Mouse (Mus musculus): Measurements from ENCODE around the gene Arl6ip6. TPM values are rescaled to one million over a fixed set of nuclear protein-coding genes. Genes with fewer than 3 reads are reported as not detected.

Arl6ip6 gene
- polyA plus RNA-seq (2016; fragmentation: Nextera tagmentation; extraction: Ambion mirVana): 53.0 and 56.1 TPM in 2 replicates

DNA sequence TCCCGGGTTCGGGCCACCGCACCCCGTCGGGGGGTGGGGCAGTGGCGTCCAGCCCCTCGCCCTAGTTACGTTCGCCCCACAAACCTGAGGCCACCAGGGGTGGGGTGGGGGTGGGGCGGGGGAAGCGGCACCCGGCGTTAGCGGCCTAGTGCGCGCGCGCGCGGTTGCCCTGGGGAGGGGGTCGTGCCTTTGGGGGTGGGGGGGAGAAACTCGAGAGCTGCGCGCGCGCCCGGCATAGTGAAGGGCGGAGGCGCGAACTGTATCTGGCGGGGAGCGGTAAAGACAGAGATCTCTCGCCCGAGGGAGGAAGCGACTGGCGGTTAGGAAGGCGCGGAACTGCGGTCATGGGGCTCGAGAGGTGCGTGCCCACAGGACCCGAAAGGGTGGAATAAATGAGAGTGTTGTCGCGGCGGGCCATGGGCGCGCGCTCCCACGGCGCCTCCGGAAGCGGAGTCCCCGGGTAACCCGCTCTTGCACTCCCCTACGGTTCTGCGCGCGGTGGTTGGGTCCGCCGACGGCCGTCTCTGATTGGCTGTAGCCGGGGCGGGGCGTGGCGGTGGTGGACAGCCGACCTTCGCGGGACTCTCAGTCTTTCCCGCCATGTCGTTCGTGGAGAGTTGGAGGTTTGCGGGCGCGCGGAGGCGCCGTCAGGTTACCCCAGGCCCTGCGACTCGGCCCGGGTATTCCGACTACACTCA, at the start of gene Arl6ip6:
Gene Arl6ip6 (plus strand): TSS at position 204 of the 698 bp plus-strand sequence.
- Histone ChIP-seq H3K4me2 (peak within 1 kb of the TSS; percentile 72), H3K27me3 (no peaks in the 10 kb centered on the region), H3K9ac (replicated peaks) (peak within 1 kb of the TSS; percentile 83), H3K27ac (peak within 1 kb of the TSS; percentile 96), H3K9me3 (no peaks in the 10 kb centered on the region), H3K36me3 (peaks cover 40% of the 10 kb centered on the region), H3K4me1 (replicated peaks) (peaks cover 11% of the 10 kb centered on the region), H3K4me3 (replicated peaks) (peak within 1 kb of the TSS; percentile 84)
- WGBS: under 1% methylated on average over 79 of the region's 82 CpGs
- peak; percentile 88 for ATAC-seq (ENCODE audit: insufficient number of reproducible peaks, insufficient read depth, low FRiP score, low TSS enrichment, low read depth)

DNA sequence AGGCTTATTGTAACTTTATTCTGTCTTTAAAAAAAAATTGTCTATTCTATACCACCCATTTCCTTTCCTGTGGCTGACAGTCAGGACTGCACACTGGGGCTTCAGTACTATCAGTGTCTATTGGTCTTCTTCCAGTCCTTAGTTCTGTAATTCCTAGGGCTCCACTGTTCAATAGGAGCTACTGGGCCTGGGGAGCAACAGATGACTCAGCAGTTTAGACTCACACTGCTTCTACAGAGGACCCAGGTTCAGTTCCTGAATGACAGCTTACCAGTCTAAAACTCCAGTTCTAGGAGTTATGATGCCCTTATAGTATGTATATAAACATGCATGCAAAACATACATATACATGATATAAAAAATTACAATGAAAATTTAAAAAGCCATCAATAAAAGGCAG, 44.7 kb upstream of the Arl6ip6 start:
- Histone ChIP-seq H3K9ac (replicated peaks) (no peak overlapping the region), H3K4me3 (replicated peaks) (no peak overlapping the region), H3K4me2 (no peak overlapping the region), H3K27me3 (no peaks in the 10 kb centered on the region), H3K9me3 (no peaks in the 10 kb centered on the region), H3K4me1 (replicated peaks) (no peaks in the 10 kb centered on the region), H3K27ac (no peak overlapping the region), H3K36me3 (peaks cover 60% of the 10 kb centered on the region)
- no peak for ATAC-seq (ENCODE audit: insufficient number of reproducible peaks, insufficient read depth, low FRiP score, low TSS enrichment, low read depth)

DNA sequence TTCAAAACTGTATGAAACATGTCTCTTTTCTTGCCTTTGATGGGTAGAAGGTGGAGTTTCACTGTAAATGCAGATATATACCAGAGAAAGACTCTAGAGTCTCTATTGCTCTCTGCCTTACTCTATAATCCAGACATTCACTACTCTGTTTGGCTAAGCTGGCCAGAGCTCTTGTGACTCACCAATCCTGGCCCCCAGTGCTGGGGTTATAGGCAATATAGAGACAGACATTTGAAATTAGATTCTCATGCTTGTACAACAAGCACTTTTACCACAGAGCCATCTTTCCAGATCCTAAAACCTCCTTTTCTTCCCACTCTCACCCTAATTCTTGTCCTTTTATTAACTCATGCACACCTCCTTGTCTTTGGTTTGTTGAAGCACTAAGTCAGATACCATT, 17.6 kb upstream of the Arl6ip6 start:
- H3K27ac ChIP-seq: no peak overlapping the region
- H3K4me3 ChIP-seq (replicated peaks): no peak overlapping the region
- no peak for ATAC-seq (ENCODE audit: insufficient number of reproducible peaks, insufficient read depth, low FRiP score, low TSS enrichment, low read depth)
- no peak overlapping the region for H3K4me2 ChIP-seq
- peaks cover 31% of the 10 kb centered on the region for H3K36me3 ChIP-seq
- no peaks in the 10 kb centered on the region for H3K9me3 ChIP-seq
- no peak overlapping the region for H3K9ac ChIP-seq (replicated peaks)
- H3K27me3 ChIP-seq: no peaks in the 10 kb centered on the region
- H3K4me1 ChIP-seq (replicated peaks): no peaks in the 10 kb centered on the region

DNA sequence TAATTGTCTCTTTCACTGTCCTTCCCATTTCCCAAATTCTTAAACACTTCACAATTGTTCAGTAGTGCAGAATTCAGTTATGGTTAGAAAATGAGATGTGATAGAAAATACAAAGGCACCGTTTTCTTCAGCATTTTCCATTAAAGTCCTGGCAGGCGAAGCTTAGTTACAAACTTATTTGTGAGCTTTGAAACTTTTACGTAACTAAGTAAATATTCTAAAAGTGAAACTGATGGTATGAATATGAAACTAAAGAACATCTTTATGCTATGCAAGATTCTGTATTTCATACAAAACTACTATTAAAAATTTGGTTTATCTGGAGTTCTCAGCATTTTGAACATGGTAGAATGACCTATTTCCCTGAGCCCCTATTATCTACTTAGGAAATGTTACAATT, 12.6 kb upstream of the Arl6ip6 start:
- Histone ChIP-seq H3K4me2 (no peak overlapping the region), H3K4me1 (replicated peaks) (no peaks in the 10 kb centered on the region), H3K4me3 (replicated peaks) (no peak overlapping the region), H3K27ac (no peak overlapping the region), H3K9ac (replicated peaks) (no peak overlapping the region), H3K27me3 (no peaks in the 10 kb centered on the region), H3K9me3 (no peaks in the 10 kb centered on the region), H3K36me3 (peaks cover 16% of the 10 kb centered on the region)
- ATAC-seq (ENCODE audit: insufficient number of reproducible peaks, insufficient read depth, low FRiP score, low TSS enrichment, low read depth): no peak
- WGBS: 93% methylated on average over 3 of the region's 3 CpGs

DNA sequence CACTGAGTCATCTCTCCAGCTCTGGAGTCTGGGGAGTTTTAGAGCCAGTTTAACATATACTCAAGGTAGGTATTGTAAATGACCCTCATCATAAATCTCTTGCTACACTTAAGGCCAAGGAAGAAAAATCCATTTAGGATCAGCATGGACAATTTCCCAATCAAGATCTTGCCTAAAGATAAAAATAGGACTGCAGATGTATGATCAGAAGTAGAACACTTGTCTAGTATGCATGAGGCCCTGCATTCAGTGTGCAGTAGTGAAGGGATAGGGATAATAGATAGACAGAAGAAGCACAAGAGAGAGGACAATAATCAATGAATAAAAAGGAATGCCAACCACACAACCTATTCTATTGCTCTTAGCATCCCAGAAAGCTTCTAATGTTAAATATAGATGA, 11.7 kb upstream of the Arl6ip6 start:
- Histone ChIP-seq H3K4me2 (no peak overlapping the region), H3K27ac (no peak overlapping the region), H3K4me1 (replicated peaks) (no peaks in the 10 kb centered on the region), H3K9me3 (no peaks in the 10 kb centered on the region), H3K27me3 (no peaks in the 10 kb centered on the region), H3K4me3 (replicated peaks) (no peak overlapping the region), H3K36me3 (peaks cover 9% of the 10 kb centered on the region), H3K9ac (replicated peaks) (no peak overlapping the region)
- no peak for ATAC-seq (ENCODE audit: insufficient number of reproducible peaks, insufficient read depth, low FRiP score, low TSS enrichment, low read depth)

DNA sequence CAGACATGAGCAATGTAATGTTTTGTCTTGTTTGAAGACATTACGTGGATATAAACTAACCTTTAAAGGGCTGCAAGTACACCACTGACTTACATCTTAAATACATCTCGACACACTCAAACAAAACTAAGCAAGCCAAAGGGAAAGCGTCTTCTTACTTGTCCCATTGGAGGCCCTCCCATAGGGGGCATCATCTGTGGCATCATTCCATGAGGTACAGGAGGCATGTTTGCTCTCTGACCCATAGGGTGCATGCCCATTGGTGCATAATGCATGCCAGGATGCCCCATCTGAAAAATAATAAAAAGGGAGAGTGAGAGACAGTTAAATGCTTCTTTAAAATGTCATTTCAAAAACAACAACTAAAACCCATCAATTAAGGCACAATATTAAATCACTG, 1.7 kb upstream of the Arl6ip6 start:
- Histone ChIP-seq H3K9me3 (no peaks in the 10 kb centered on the region), H3K4me1 (replicated peaks) (peaks cover 11% of the 10 kb centered on the region), H3K9ac (replicated peaks) (0 out of 2 replicates have a peak overlapping the region, but pooled peaks have one; percentile 34), H3K27ac (no peak overlapping the region), H3K27me3 (no peaks in the 10 kb centered on the region), H3K4me3 (replicated peaks) (peak overlapping the region; percentile 84), H3K36me3 (peaks cover 26% of the 10 kb centered on the region), H3K4me2 (peak overlapping the region; percentile 61)
- 76% methylated on average over 3 of the region's 3 CpGs for WGBS
- no peak for ATAC-seq (ENCODE audit: insufficient number of reproducible peaks, insufficient read depth, low FRiP score, low TSS enrichment, low read depth)

DNA sequence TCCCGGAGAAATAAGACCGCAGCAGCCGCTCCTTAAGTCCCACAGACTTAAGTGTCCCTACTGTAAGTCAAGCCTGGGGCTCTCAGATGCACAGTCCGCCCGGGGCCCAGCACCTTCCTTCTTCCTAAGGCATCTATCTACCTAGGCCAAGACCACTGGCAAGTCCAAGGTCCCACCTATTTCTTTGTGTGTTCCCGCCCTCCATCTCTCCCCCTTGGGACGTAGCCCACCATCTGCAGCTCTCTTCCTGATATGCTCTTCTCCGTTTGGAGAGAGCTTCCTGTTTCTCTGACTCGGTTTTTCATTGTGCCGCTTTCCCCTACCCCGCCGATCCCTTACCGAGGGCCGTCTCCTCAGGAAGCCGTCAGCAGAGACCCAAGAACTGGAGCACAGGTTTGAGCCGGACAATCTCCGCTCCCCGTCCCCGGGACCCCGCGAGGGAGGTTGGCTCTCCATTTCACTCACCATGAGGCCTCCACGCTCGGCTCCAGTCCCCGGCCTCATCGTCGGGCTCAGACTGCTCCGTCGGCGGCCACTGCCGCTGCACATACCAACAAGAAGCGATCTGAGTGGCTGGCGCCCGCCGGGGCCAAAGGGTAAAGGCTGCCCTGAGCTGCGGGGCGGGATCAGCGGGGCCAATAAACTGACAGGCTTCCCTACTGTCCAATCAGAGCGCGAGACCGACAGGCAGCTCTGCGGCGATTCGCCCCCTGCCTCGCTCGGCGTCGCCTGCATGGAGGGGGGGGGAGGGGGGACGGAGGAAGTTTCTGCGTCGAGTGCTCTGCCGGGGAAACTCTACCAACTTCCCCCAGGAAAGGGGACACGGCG, 628 bp upstream of the Arl6ip6 start, which contains the start of gene Prpf40a:
Gene Prpf40a (minus strand): TSS at position 601 of the 828 bp plus-strand sequence.
- no peaks in the 10 kb centered on the region for H3K9me3 ChIP-seq
- peak within 1 kb of the TSS; percentile 96 for H3K27ac ChIP-seq
- H3K36me3 ChIP-seq: peaks cover 32% of the 10 kb centered on the region
- H3K4me3 ChIP-seq (replicated peaks): peak within 1 kb of the TSS; percentile 84
- peaks cover 11% of the 10 kb centered on the region for H3K4me1 ChIP-seq (replicated peaks)
- peak within 1 kb of the TSS; percentile 83 for H3K9ac ChIP-seq (replicated peaks)
- H3K27me3 ChIP-seq: no peaks in the 10 kb centered on the region
- ATAC-seq (ENCODE audit: insufficient number of reproducible peaks, insufficient read depth, low FRiP score, low TSS enrichment, low read depth): peak; percentile 97
- under 1% methylated on average over 53 of the region's 53 CpGs for WGBS
- H3K4me2 ChIP-seq: peak within 1 kb of the TSS; percentile 72

DNA sequence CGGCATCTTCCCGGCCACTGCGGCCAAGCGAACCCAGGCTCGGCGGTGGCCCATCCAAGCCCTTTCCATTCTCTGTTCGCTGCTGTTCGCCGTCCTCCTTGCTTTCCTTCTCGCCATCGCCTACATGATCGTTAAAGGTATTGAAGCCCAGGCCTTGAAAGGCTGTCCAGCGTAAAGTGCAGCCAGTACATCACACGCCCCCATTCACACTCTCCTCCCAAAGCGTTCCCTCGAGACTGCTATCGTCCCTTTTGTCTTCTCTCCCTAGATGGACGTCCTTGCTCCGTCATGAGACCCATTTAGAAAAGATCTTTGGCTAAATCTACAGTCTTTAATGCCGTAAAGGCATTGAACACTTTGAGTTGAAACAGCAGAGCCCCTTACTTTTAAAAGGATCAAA, 860 bp downstream of the Arl6ip6 start:
- H3K36me3 ChIP-seq: peaks cover 41% of the 10 kb centered on the region

DNA sequence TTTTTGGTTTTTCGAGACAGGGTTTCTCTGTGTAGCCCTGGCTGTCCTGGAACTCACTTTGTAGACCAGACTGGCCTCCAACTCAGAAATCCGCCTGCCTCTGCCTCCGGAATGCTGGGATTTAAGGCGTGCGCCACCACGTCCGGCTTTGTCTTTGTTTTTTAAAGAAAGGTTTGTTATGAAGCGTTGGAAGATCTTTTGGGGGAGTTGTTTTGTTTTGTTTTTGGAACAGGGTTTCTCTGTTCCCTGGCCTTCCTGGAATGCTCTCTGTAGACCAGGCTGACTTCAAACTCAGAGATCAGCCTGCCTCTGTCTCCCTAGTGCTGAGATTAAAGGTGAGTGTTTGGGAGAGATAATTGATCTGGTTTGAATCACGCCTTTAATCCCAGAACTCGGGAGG, 4.9 kb downstream of the Arl6ip6 start:
- H3K36me3 ChIP-seq: peaks cover 40% of the 10 kb centered on the region
- WGBS: 95% methylated on average over 10 of the region's 10 CpGs
- H3K9ac ChIP-seq (replicated peaks): no peak overlapping the region
- H3K4me3 ChIP-seq (replicated peaks): no peak overlapping the region
- H3K9me3 ChIP-seq: no peaks in the 10 kb centered on the region
- H3K4me1 ChIP-seq (replicated peaks): 0 out of 2 replicates have a peak, but pooled peaks cover 4% of the 10 kb centered on the region
- no peak overlapping the region for H3K4me2 ChIP-seq
- H3K27me3 ChIP-seq: no peaks in the 10 kb centered on the region
- no peak overlapping the region for H3K27ac ChIP-seq
- ATAC-seq (ENCODE audit: insufficient number of reproducible peaks, insufficient read depth, low FRiP score, low TSS enrichment, low read depth): no peak

More for the DNA sequence above, 860 bp downstream of the Arl6ip6 start:
- Histone ChIP-seq H3K4me2 (peak overlapping the region; percentile 72), H3K27me3 (no peaks in the 10 kb centered on the region), H3K9ac (replicated peaks) (peak overlapping the region; percentile 83), H3K4me3 (replicated peaks) (peak overlapping the region; percentile 84), H3K27ac (peak overlapping the region; percentile 96), H3K4me1 (replicated peaks) (peaks cover 11% of the 10 kb centered on the region), H3K9me3 (no peaks in the 10 kb centered on the region)
- ATAC-seq (ENCODE audit: insufficient number of reproducible peaks, insufficient read depth, low FRiP score, low TSS enrichment, low read depth): peak; percentile 10
- WGBS: under 1% methylated on average over 20 of the region's 20 CpGs

DNA sequence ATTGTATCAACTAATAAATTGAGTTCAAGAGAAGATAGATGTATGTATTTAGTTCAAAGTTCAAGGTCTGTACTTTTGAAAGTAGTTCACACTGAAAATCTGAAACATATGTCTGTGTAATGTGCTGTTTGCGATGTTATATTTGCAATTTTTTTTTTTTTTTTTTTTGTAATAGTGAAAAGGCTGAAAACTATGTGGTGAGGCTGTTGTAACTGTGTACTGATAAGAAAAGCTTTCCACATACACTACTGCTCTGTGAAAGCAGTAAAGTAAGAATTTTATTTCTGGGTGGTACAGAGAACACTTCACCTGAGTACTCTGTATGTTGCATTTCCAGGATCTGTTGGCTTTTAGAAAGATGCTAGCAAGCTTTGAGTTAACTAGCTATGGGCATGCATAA, 7.7 kb downstream of the Arl6ip6 start:
- Histone ChIP-seq H3K4me1 (replicated peaks) (no peaks in the 10 kb centered on the region), H3K9me3 (no peaks in the 10 kb centered on the region), H3K4me2 (no peak overlapping the region), H3K27me3 (no peaks in the 10 kb centered on the region), H3K36me3 (peaks cover 44% of the 10 kb centered on the region), H3K9ac (replicated peaks) (no peak overlapping the region), H3K4me3 (replicated peaks) (no peak overlapping the region), H3K27ac (no peak overlapping the region)
- no peak for ATAC-seq (ENCODE audit: insufficient number of reproducible peaks, insufficient read depth, low FRiP score, low TSS enrichment, low read depth)
- WGBS: 83% methylated on average over 1 of the region's 1 CpGs

DNA sequence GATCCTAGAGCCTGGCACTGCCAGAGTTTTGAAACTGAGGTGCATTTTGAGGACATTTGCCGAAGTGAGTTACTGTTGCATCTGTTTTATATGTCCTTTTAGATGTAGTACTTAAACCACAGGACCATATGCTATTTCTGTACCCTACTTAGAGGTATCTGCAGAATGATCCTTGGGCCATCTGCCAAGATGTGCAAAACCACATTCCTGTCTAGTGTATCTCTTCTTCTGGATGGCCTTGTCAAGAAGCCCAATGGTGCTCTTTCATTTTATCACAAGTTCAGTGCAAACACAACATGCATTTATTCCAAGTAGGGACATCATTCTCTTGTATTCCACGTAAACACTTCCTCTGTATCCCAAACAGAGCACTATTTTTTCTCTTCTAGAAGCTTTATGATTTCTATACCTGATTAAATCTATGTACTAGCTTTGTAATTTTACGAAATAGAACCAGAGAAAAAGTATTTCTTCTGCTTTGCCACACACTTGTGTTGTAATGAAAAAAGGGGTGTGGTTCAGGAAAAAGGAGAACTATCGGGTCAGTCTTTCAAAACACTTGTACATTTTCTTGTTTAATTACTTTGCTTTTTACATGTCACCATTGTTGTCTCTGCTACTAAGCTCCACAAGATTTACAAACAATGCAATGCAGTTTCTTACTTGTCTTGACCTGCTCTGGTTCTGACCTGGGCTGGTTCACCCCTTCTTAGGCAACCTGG, 8.8 kb downstream of the Arl6ip6 start:
- Histone ChIP-seq H3K4me3 (replicated peaks) (no peak overlapping the region), H3K27me3 (no peaks in the 10 kb centered on the region), H3K27ac (no peak overlapping the region), H3K4me2 (no peak overlapping the region), H3K4me1 (replicated peaks) (no peaks in the 10 kb centered on the region), H3K36me3 (peaks cover 40% of the 10 kb centered on the region), H3K9me3 (no peaks in the 10 kb centered on the region), H3K9ac (replicated peaks) (no peak overlapping the region)
- ATAC-seq (ENCODE audit: insufficient number of reproducible peaks, insufficient read depth, low FRiP score, low TSS enrichment, low read depth): no peak
- WGBS: 92% methylated on average over 4 of the region's 4 CpGs

Measured in limb, embryonic 12.5 days (tissue).